Mouse (Mus musculus): ENCODE results near the gene Gm17657. TPM values are rescaled to one million over a fixed set of nuclear protein-coding genes. Genes with fewer than 3 reads are reported as not detected.

Gm17657 gene
- polyA plus RNA-seq, 1 experiment from 2014 or later, result not detected

- H3K27ac ChIP-seq, result no peak overlapping the region
- no peaks in the 10 kb centered on the region for H3K27me3 ChIP-seq
- no peaks in the 10 kb centered on the region for H3K9me3 ChIP-seq
- no peaks in the 10 kb centered on the region for H3K4me1 ChIP-seq (replicated peaks)
- WGBS, result 87% methylated on average over 10 of the region's 10 CpGs
- H3K36me3 ChIP-seq, result no peaks in the 10 kb centered on the region
- no peak overlapping the region for H3K4me2 ChIP-seq (replicated peaks)
- ATAC-seq, result no peak
- no peak overlapping the region for H3K9ac ChIP-seq (replicated peaks)
- H3K4me3 ChIP-seq (replicated peaks), result no peak overlapping the region
Measured at GRCm38 (mm10) chr17:29477357-29477756, 72.1 kb downstream of the Gm17657 start.

- no peaks in the 10 kb centered on the region for H3K9me3 ChIP-seq
- H3K9ac ChIP-seq (replicated peaks), result no peak overlapping the region
- WGBS, result 77% methylated on average over 4 of the region's 4 CpGs
- H3K4me1 ChIP-seq (replicated peaks), result no peaks in the 10 kb centered on the region
- H3K27me3 ChIP-seq, result no peaks in the 10 kb centered on the region
- H3K36me3 ChIP-seq, result no peaks in the 10 kb centered on the region
- no peak for ATAC-seq
- H3K4me3 ChIP-seq (replicated peaks), result no peak overlapping the region
- H3K27ac ChIP-seq, result no peak overlapping the region
- no peak overlapping the region for H3K4me2 ChIP-seq (replicated peaks)
Measured at GRCm38 (mm10) chr17:29476461-29476860, 73.0 kb downstream of the Gm17657 start.

- Histone ChIP-seq H3K36me3 (no peaks in the 10 kb centered on the region), H3K4me2 (replicated peaks) (no peak overlapping the region), H3K4me1 (replicated peaks) (no peaks in the 10 kb centered on the region), H3K4me3 (replicated peaks) (no peak overlapping the region), H3K27me3 (no peaks in the 10 kb centered on the region), H3K9ac (replicated peaks) (no peak overlapping the region), H3K27ac (no peak overlapping the region), H3K9me3 (no peaks in the 10 kb centered on the region)
- ATAC-seq, result no peak
- WGBS, result 92% methylated on average over 3 of the region's 3 CpGs
Measured at GRCm38 (mm10) chr17:29475142-29475541, 74.3 kb downstream of the Gm17657 start.

DNA sequence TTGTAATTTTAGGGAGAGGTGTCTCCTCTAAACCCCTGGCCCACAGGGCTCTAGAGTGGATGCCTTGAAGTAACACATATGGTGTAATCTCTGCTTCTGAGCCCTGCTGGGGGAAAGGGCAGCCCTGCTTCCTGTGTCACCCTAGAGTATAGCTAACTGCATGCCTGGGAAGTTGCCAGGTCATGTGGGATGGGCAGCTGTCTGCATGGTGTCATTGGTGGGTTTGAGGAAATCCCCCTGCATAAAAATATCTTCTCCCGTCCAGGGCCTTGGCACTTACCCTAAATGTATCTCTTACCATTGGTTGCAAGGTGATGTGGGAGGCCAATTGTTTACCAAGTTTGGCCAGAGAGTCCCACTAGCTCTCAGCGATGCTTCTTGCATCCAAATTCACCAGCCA, 75.4 kb downstream of the Gm17657 start:
- no peaks in the 10 kb centered on the region for H3K9me3 ChIP-seq
- ATAC-seq, result no peak
- H3K4me3 ChIP-seq (replicated peaks), result no peak overlapping the region
- H3K27me3 ChIP-seq, result no peaks in the 10 kb centered on the region
- no peaks in the 10 kb centered on the region for H3K36me3 ChIP-seq
- H3K27ac ChIP-seq, result no peak overlapping the region
- no peaks in the 10 kb centered on the region for H3K4me1 ChIP-seq (replicated peaks)
- no peak overlapping the region for H3K4me2 ChIP-seq (replicated peaks)
- WGBS, result 85% methylated on average over 2 of the region's 2 CpGs
- no peak overlapping the region for H3K9ac ChIP-seq (replicated peaks)

DNA sequence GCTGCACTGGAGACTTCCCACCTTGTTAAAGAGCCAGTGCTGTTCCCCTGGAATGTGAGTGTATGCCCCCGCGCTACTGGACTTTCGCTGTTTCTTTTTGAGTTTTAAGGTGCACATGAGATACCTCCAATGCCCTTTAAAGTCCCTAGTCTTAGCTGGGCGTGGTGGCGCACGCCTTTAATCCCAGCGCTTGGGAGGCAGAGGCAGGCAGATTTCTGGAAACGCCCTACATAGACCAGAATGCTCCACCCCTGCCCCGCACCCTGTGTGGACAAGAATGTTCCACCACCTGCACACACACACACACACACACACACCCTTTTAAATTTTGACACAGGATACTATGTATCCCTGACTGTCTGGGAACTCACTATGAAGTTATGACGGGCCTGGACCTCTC, 76.0 kb downstream of the Gm17657 start:
- 96% methylated on average over 10 of the region's 10 CpGs for WGBS
- Histone ChIP-seq H3K27me3 (no peaks in the 10 kb centered on the region), H3K4me2 (replicated peaks) (no peak overlapping the region), H3K4me1 (replicated peaks) (no peaks in the 10 kb centered on the region), H3K27ac (no peak overlapping the region), H3K36me3 (no peaks in the 10 kb centered on the region), H3K4me3 (replicated peaks) (no peak overlapping the region), H3K9ac (replicated peaks) (no peak overlapping the region), H3K9me3 (no peaks in the 10 kb centered on the region)
- no peak for ATAC-seq

Small RNA genes within 50 kb of the gene (microRNA-seq; reads per million reads assigned to microRNA genes)
- gene Mir7667, result not detected

Other genes with a start within 250 kb of the Gm17657 start
- gene Pi16, start 232.0 kb downstream of the Gm17657 start, polyA plus RNA-seq (2015; fragmentation: Nextera tagmentation; extraction: Ambion mirVana), result 1.9 and 2.2 TPM in 2 replicates
- gene Mtch1, start 201.7 kb downstream of the Gm17657 start, polyA plus RNA-seq (2015; fragmentation: Nextera tagmentation; extraction: Ambion mirVana), result 398 and 461 TPM in 2 replicates
- gene Fgd2, start 188.7 kb downstream of the Gm17657 start, polyA plus RNA-seq (2015; fragmentation: Nextera tagmentation; extraction: Ambion mirVana), result 3.2 and 3.3 TPM in 2 replicates
- 13.4 and 15.4 TPM in 2 replicates for gene Pim1, start 58.9 kb downstream of the Gm17657 start, polyA plus RNA-seq (2015; fragmentation: Nextera tagmentation; extraction: Ambion mirVana)
- gene Tbc1d22b, start 147 bp upstream of the Gm17657 start, polyA plus RNA-seq (2015; fragmentation: Nextera tagmentation; extraction: Ambion mirVana), result 22.1 and 26.1 TPM in 2 replicates
- gene Tmem217, start 2.7 kb upstream of the Gm17657 start, polyA plus RNA-seq (2015; fragmentation: Nextera tagmentation; extraction: Ambion mirVana), result 1.1 and 2.2 TPM in 2 replicates
- 87.3 and 94.9 TPM in 2 replicates for gene Rnf8, start 65.2 kb upstream of the Gm17657 start, polyA plus RNA-seq (2015; fragmentation: Nextera tagmentation; extraction: Ambion mirVana)
- gene Gm28043, start 65.2 kb upstream of the Gm17657 start, polyA plus RNA-seq (2015; fragmentation: Nextera tagmentation; extraction: Ambion mirVana), result 3.0 and 3.1 TPM in 2 replicates
- gene Cmtr1, start 111.0 kb upstream of the Gm17657 start, polyA plus RNA-seq (2015; fragmentation: Nextera tagmentation; extraction: Ambion mirVana), result 138 and 150 TPM in 2 replicates
- 11.4 and 12.0 TPM in 2 replicates for gene Ccdc167, start 167.4 kb upstream of the Gm17657 start, polyA plus RNA-seq (2015; fragmentation: Nextera tagmentation; extraction: Ambion mirVana)

Data from midbrain, embryonic 13.5 days (tissue).